Mouse (Mus musculus) lung, postnatal 0 days (tissue): ENCODE results near the gene Fancc.

Source experiments
- CTCF ChIP-seq: IDR thresholded peaks from 2 replicates; pipeline ENCODE4 v1.5.1; 2016; ENCODE audit warnings: antibody characterized with exemption, mild to moderate bottlenecking
- EP300 ChIP-seq: IDR thresholded peaks from 2 replicates; pipeline ENCODE4 v1.6.1; 2016; ENCODE audit warnings: antibody characterized with exemption, mild to moderate bottlenecking, control low read depth

- TF ChIP-seq CTCF (no peak), EP300 (no peak)
Measured at GRCm38 (mm10) chr13:63499489-63499888, 2.4 kb upstream of the Fancc start.
